Comparison of ENCODE assay signal across 8 mouse cellular contexts in the genomic region with DNA sequence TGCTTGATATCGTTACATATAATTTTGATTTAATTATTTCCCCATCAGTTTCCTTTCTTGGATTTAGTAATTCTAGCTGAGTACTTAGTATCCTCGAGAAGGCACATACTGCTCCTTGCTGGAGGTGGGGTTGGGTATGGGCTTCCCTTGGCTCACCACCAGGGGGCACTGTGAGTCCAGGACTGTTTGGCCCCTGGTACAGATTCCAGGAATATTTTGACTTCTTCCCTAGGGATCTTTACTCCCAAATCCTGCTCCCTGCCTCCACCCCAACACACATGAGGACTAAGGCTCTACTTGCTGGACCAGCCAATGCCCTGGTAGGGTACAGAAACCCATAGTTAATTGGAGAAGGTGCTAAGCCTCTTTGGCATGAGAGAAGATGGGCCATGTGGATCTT. TPM values are rescaled to one million over a fixed set of nuclear protein-coding genes. Genes with fewer than 3 reads are reported as not detected.
A peak's percentile ranks its signal among the peaks of the same experiment; 100 is the strongest.
DNase-seq lines count a peak whose midpoint lies in the region; ATAC-seq and TF ChIP-seq lines count a peak whose summit lies in the region.

No protein-coding gene starts in this region.

- H3K4me1 ChIP-seq in G1E (ENCODE audit: insufficient read depth, low read depth, low read length) = no peaks in the 10 kb centered on the region
- H3K4me1 ChIP-seq in forebrain, embryonic 11.5 days (replicated peaks; ENCODE audit: control insufficient read depth, insufficient read depth, low read length) = no peaks in the 10 kb centered on the region
- no peaks in the 10 kb centered on the region; the same call in 1 of the 2 replicates for H3K4me1 ChIP-seq in lung, embryonic 16.5 days (replicated peaks; ENCODE audit: control insufficient read depth, insufficient read depth, low read length)

- no peak overlapping the region for H3K4me2 ChIP-seq in forebrain, embryonic 11.5 days (ENCODE audit: low read depth, low read length, severe bottlenecking)
- H3K4me2 ChIP-seq in lung, embryonic 16.5 days (ENCODE audit: low read depth, low read length) = no peak overlapping the region

- peak; percentile 80 for TF ChIP-seq CTCF in G1E (IDR thresholded peaks at IDR 0.05; ENCODE audit: low read depth, low read length)
- TF ChIP-seq CTCF in brain, embryonic 14.5 days (IDR thresholded peaks at IDR 0.05; ENCODE audit: borderline replicate concordance, extremely low read depth, insufficient read depth, insufficient read length) = peak; percentile 90
- peak; percentile 95 for TF ChIP-seq CTCF in layer of hippocampus, adult 2 months (conservative IDR thresholded peaks at IDR 0.05)

- H3K4me3 ChIP-seq in G1E (ENCODE audit: low read depth, low read length) = no peak overlapping the region
- no peak overlapping the region for H3K4me3 ChIP-seq in forebrain, embryonic 11.5 days (ENCODE audit: low read depth, low read length)
- H3K4me3 ChIP-seq in layer of hippocampus, adult 2 months = no peak overlapping the region
- H3K4me3 ChIP-seq in lung, embryonic 16.5 days (ENCODE audit: low read length) = no peak overlapping the region

- DNase-seq in G1E (ENCODE audit: low spot score) = peak; percentile 9
- DNase-seq in brain, embryonic 14.5 days (ENCODE audit: low read depth) = peak; percentile 71
- DNase-seq in forebrain, embryonic 11.5 days (ENCODE audit: low spot score) = peak; percentile 87
- DNase-seq in heart, postnatal 10 days = peak; percentile 78 to 87
- DNase-seq in layer of hippocampus, adult 2 months (ENCODE audit: low spot score in 2 of 2) = peak; percentile 53 to 90
- DNase-seq in retina, adult 2 months (ENCODE audit: low read depth, low spot score) = peak; percentile 28
- peak; percentile 74 for DNase-seq in urinary bladder, postnatal 25 days (ENCODE audit: low spot score)

- TF ChIP-seq POLR2A in brain, embryonic 14.5 days (IDR thresholded peaks at IDR 0.05; ENCODE audit: borderline replicate concordance, extremely low read depth, insufficient read depth, insufficient read length, poor library complexity, severe bottlenecking) = no peak

- no peak for ATAC-seq in G1E (ENCODE audit: extremely low read depth, insufficient number of reproducible peaks, low FRiP score, poor library complexity, severe bottlenecking)
- 0 out of 2 replicates have a peak, but pooled peaks have one; percentile 46 for ATAC-seq in forebrain, embryonic 11.5 days (replicated peaks; ENCODE audit: low FRiP score)
- ATAC-seq in lung, embryonic 16.5 days (ENCODE audit: low read depth) = peak; percentile 78

- no peak overlapping the region for H3K27ac ChIP-seq in forebrain, embryonic 11.5 days (ENCODE audit: low read depth, low read length)
- no peak overlapping the region for H3K27ac ChIP-seq in layer of hippocampus, adult 2 months
- no peak overlapping the region for H3K27ac ChIP-seq in lung, embryonic 16.5 days (ENCODE audit: low read length)

- no peaks in the 10 kb centered on the region for H3K9me3 ChIP-seq in G1E (replicated peaks)
- no peaks in the 10 kb centered on the region for H3K9me3 ChIP-seq in forebrain, embryonic 11.5 days (ENCODE audit: control insufficient read depth, low read length)
- H3K9me3 ChIP-seq in lung, embryonic 16.5 days (ENCODE audit: control insufficient read depth, low read length) = no peaks in the 10 kb centered on the region

- intact Hi-C loops in heart, postnatal 10 days (cut with DNase I) = loop anchor here (1.0 to 5.0 kb wide), 2 partner anchors 49 to 548 kb away; no protein-coding TSS in a partner anchor

- no peaks in the 10 kb centered on the region for H3K36me3 ChIP-seq in G1E (replicated peaks)
- no peaks in the 10 kb centered on the region for H3K36me3 ChIP-seq in forebrain, embryonic 11.5 days (ENCODE audit: control insufficient read depth, insufficient read depth, low read length)
- no peaks in the 10 kb centered on the region for H3K36me3 ChIP-seq in lung, embryonic 16.5 days (ENCODE audit: control insufficient read depth, insufficient read depth, low read length)

- WGBS in forebrain, embryonic 11.5 days = 13% methylated on average over 2 of the region's 2 CpGs
- WGBS in lung, embryonic 16.5 days = 11% methylated on average over 2 of the region's 2 CpGs

- no peaks in the 10 kb centered on the region for H3K27me3 ChIP-seq in G1E (ENCODE audit: insufficient read depth, low read length)
- H3K27me3 ChIP-seq in forebrain, embryonic 11.5 days (ENCODE audit: control insufficient read depth, insufficient read depth, low read length) = no peaks in the 10 kb centered on the region
- H3K27me3 ChIP-seq in lung, embryonic 16.5 days (ENCODE audit: control insufficient read depth, insufficient read depth, low read depth, low read length) = no peaks in the 10 kb centered on the region

- no peak overlapping the region for H3K9ac ChIP-seq in forebrain, embryonic 11.5 days (ENCODE audit: low read length)
- no peak overlapping the region for H3K9ac ChIP-seq in lung, embryonic 16.5 days (ENCODE audit: low read length)

RNA-seq across cellular contexts. Expression of gene Ttc1, which starts 36.0 kb away (rescaled TPM):
- total RNA-seq in G1E (2014; fragmentation: Nextera tagmentation) (84.7 and 85.4 TPM in 2 replicates), G1E (2017) (83.9 and 88.3 TPM in 2 replicates)
- polyA plus RNA-seq in G1E (2012) = 14.0 and 19.9 TPM in 2 replicates
- 39.1 and 44.9 TPM in 2 replicates for polyA plus RNA-seq in brain, embryonic 14.5 days (2012; rRNA removed)
- polyA plus RNA-seq in forebrain, embryonic 11.5 days (2014; fragmentation: Nextera tagmentation; extraction: Ambion mirVana) = 75.1 and 78.5 TPM in 2 replicates
- 10 to 100 TPM; 47.4 to 50.0 TPM for total RNA-seq in heart, postnatal 10 days (2021)
- 10 to 100 TPM; 55.1 to 58.2 TPM for total RNA-seq in layer of hippocampus, adult 2 months (2021)
- 57.9 and 64.6 TPM in 2 replicates for polyA plus RNA-seq in lung, embryonic 16.5 days (2015; fragmentation: Nextera tagmentation; extraction: Ambion mirVana)

Comparison
In these comparisons a context has a peak if more than half of its experiments do, and no peak if none do; other contexts are left out.
1. DNase-seq: peak in every context shown above with its lines; median percentile 87 in forebrain, embryonic 11.5 days; 82 in heart, postnatal 10 days; 74 in urinary bladder, postnatal 25 days; 72 in layer of hippocampus, adult 2 months; 71 in brain, embryonic 14.5 days; 28 in retina, adult 2 months; 9 in G1E.